ENCODE assay signal across 9 mouse cellular contexts in the genomic region with DNA sequence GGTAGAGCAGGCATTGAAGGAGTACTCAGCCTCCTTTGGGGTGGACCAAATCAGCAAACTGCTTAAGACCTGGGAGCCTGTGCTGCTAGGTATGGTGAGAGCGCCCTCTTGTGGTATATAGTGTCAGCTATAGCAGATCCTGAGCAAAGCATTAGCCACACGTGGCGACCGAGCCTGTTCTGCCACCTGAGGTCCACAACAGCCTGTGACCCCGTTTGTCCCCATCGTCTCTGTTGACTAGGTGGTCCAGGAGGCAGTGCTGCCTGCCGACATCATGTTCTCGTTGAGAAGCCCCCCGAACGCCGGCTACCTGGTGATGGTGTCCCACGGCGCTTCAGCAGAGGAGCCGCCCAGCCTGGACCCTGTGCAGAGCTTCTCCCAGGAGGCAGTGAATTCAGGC. TPM values are rescaled to one million over a fixed set of nuclear protein-coding genes. Genes with fewer than 3 reads are reported as not detected.
DNase-seq lines count a peak whose midpoint lies in the region; ATAC-seq and TF ChIP-seq lines count a peak whose summit lies in the region.
"Had no signal": no experiment of that assay in that cellular context is flagged by ENCODE, and none has a peak within 500 bp of the region (broad histone marks: within the 10 kb centered on the region; RNA-seq: fewer than 3 reads in every experiment).

No protein-coding gene starts in this region.

- intact Hi-C loops in heart, postnatal 36 days (cut with DNase I) = loop anchor here (1.0 to 5.0 kb wide), 5 partner anchors 37 to 162 kb away; partner anchors contain the start of gene Snupn

- no peak overlapping the region for H3K4me3 ChIP-seq in liver, embryonic 16.5 days (ENCODE audit: low read depth, low read length)
- H3K4me3 ChIP-seq in neural tube, embryonic 13.5 days = peak overlapping the region; percentile 20
- no peak overlapping the region for H3K4me3 ChIP-seq in thymus, adult 2 months (ENCODE audit: control insufficient read depth, insufficient read depth, low read length)

- WGBS in liver, embryonic 16.5 days (ENCODE audit: insufficient replicate concordance) = 11% methylated on average over 14 of the region's 14 CpGs
- WGBS in neural tube, embryonic 13.5 days = 5% methylated on average over 14 of the region's 14 CpGs
- 16% methylated on average over 14 of the region's 14 CpGs for WGBS in thymus, adult 2 months

- H3K9me3 ChIP-seq in liver, embryonic 16.5 days (replicated peaks; ENCODE audit: control insufficient read depth, low read length) = no peaks in the 10 kb centered on the region
- H3K9me3 ChIP-seq in neural tube, embryonic 13.5 days = no peaks in the 10 kb centered on the region

- ATAC-seq in erythroid progenitor cell, adult 5-6 weeks (replicated peaks; ENCODE audit: low FRiP score, poor library complexity, severe bottlenecking) = peak; percentile 51
- ATAC-seq in liver, embryonic 16.5 days (ENCODE audit: low read depth) = 0 out of 2 replicates have a peak, but pooled peaks have one; percentile 16
- peak; percentile 51 for ATAC-seq in neural tube, embryonic 13.5 days (ENCODE audit: low read depth)

- no peaks in the 10 kb centered on the region for H3K4me1 ChIP-seq in liver, embryonic 16.5 days (ENCODE audit: control insufficient read depth, low read depth, low read length)
- peaks cover 22% of the 10 kb centered on the region for H3K4me1 ChIP-seq in neural tube, embryonic 13.5 days (replicated peaks)
- H3K4me1 ChIP-seq in thymus, adult 2 months (replicated peaks; ENCODE audit: control insufficient read depth, insufficient read depth, low read length) = peaks cover 2% of the 10 kb centered on the region; the same call in 1 of the 2 replicates

- peak overlapping the region; percentile 24 for H3K4me2 ChIP-seq in liver, embryonic 16.5 days (ENCODE audit: low read depth, low read length)
- peak overlapping the region; percentile 50 for H3K4me2 ChIP-seq in neural tube, embryonic 13.5 days

- TF ChIP-seq CTCF in thymus, adult 2 months (IDR thresholded peaks at IDR 0.05; ENCODE audit: borderline replicate concordance, control insufficient read depth, extremely low read depth, insufficient read depth, low read length, poor library complexity) = peak; percentile 80; the same call in 1 of the 2 replicates

- no peak overlapping the region for H3K27ac ChIP-seq in liver, embryonic 16.5 days (ENCODE audit: low read length)
- no peak overlapping the region for H3K27ac ChIP-seq in neural tube, embryonic 13.5 days (replicated peaks)
- H3K27ac ChIP-seq in thymus, adult 2 months (ENCODE audit: control insufficient read depth, insufficient read depth, low read length) = no peak overlapping the region
- H3K27ac ChIP-seq: macrophage had no signal

- no peak overlapping the region for H3K9ac ChIP-seq in liver, embryonic 16.5 days (ENCODE audit: low read depth, low read length)
- H3K9ac ChIP-seq in neural tube, embryonic 13.5 days = peak overlapping the region; percentile 26

- H3K36me3 ChIP-seq in liver, embryonic 16.5 days (ENCODE audit: control insufficient read depth, insufficient read depth) = no peaks in the 10 kb centered on the region
- H3K36me3 ChIP-seq in neural tube, embryonic 13.5 days = no peaks in the 10 kb centered on the region
- no peaks in the 10 kb centered on the region for H3K36me3 ChIP-seq in thymus, adult 2 months (ENCODE audit: control insufficient read depth, insufficient read depth, low read length)

- peak; percentile 93 for DNase-seq in ES-CJ7 (ENCODE audit: low read depth, low spot score)
- DNase-seq in brain, embryonic 18.5 days (ENCODE audit: low read depth, low spot score) = peak; percentile 73
- peak; percentile 71 to 76 for DNase-seq in heart, postnatal 36 days
- peak; percentile 88 for DNase-seq in layer of hippocampus, adult 11-12 months (ENCODE audit: low spot score)
- DNase-seq in thymus, adult 2 months = peak; percentile 63

- TF ChIP-seq POLR2A in thymus, adult 2 months (IDR thresholded peaks at IDR 0.05; ENCODE audit: control insufficient read depth, extremely low read depth, insufficient read depth, low read length, poor library complexity) = no peak

- no peaks in the 10 kb centered on the region for H3K27me3 ChIP-seq in liver, embryonic 16.5 days (ENCODE audit: control insufficient read depth, insufficient read depth, low read depth, low read length)
- H3K27me3 ChIP-seq in neural tube, embryonic 13.5 days = peaks cover 25% of the 10 kb centered on the region
- no peaks in the 10 kb centered on the region for H3K27me3 ChIP-seq in thymus, adult 2 months (ENCODE audit: control insufficient read depth, insufficient read depth, low read length)

RNA-seq across cellular contexts. Expression of gene Cspg4, which starts 25.0 kb away (rescaled TPM):
- total RNA-seq in erythroid progenitor cell, adult 5-6 weeks (2015; ENCODE audit: low replicate concordance) = not detected in 2 replicates
- not detected in 2 replicates for total RNA-seq in erythroid progenitor cell, adult 5-6 weeks (2017; ENCODE audit: low replicate concordance)
- 10 to 100 TPM; 14.7 to 16.7 TPM for total RNA-seq in heart, postnatal 36 days (2021)
- polyA plus RNA-seq in liver, embryonic 16.5 days (2015; fragmentation: Nextera tagmentation; extraction: Ambion mirVana) = 0.57 and 0.87 TPM in 2 replicates
- 6.0 and 6.5 TPM in 2 replicates for polyA plus RNA-seq in neural tube, embryonic 13.5 days (2015; fragmentation: Nextera tagmentation; extraction: Ambion mirVana)
- 3.5 and 3.6 TPM in 2 replicates for polyA plus RNA-seq in thymus, adult 2 months (2012; rRNA removed)
- polyA plus RNA-seq: macrophage had no signal

RNA-seq across cellular contexts. Expression of gene Odf3l1, which starts 25.3 kb away (rescaled TPM):
- total RNA-seq in erythroid progenitor cell, adult 5-6 weeks (2015; ENCODE audit: low replicate concordance) = not detected in 2 replicates
- total RNA-seq in erythroid progenitor cell, adult 5-6 weeks (2017; ENCODE audit: low replicate concordance) = not detected in 2 replicates
- total RNA-seq in heart, postnatal 36 days (2021) = not detected
- polyA plus RNA-seq in liver, embryonic 16.5 days (2015; fragmentation: Nextera tagmentation; extraction: Ambion mirVana) = not detected in 2 replicates
- polyA plus RNA-seq in neural tube, embryonic 13.5 days (2015; fragmentation: Nextera tagmentation; extraction: Ambion mirVana) = 0.28 TPM in 1 of 2 replicates, not detected in the other
- polyA plus RNA-seq in thymus, adult 2 months (2012; rRNA removed) = 2.2 TPM in 2 replicates
- polyA plus RNA-seq: macrophage had no signal

RNA-seq across cellular contexts. Expression of gene Snx33, which starts 38.4 kb away (rescaled TPM):
- 0.36 and 2.9 TPM in 2 replicates for total RNA-seq in erythroid progenitor cell, adult 5-6 weeks (2015; ENCODE audit: low replicate concordance)
- 0.61 and 0.90 TPM in 2 replicates for total RNA-seq in erythroid progenitor cell, adult 5-6 weeks (2017; ENCODE audit: low replicate concordance)
- 10 to 100 TPM; 10.0 to 11.1 TPM for total RNA-seq in heart, postnatal 36 days (2021)
- polyA plus RNA-seq in liver, embryonic 16.5 days (2015; fragmentation: Nextera tagmentation; extraction: Ambion mirVana) = 1.8 and 1.9 TPM in 2 replicates
- 2.9 TPM in 2 replicates for polyA plus RNA-seq in neural tube, embryonic 13.5 days (2015; fragmentation: Nextera tagmentation; extraction: Ambion mirVana)
- polyA plus RNA-seq in thymus, adult 2 months (2012; rRNA removed) = 15.0 and 15.6 TPM in 2 replicates

RNA-seq across cellular contexts. Expression of gene Imp3, which starts 47.5 kb away (rescaled TPM):
- 38.2 and 46.5 TPM in 2 replicates for total RNA-seq in erythroid progenitor cell, adult 5-6 weeks (2015; ENCODE audit: low replicate concordance)
- total RNA-seq in erythroid progenitor cell, adult 5-6 weeks (2017; ENCODE audit: low replicate concordance) = 22.8 and 23.5 TPM in 2 replicates
- 10 to 100 TPM; 55.1 to 60.7 TPM for total RNA-seq in heart, postnatal 36 days (2021)
- 38.1 and 42.0 TPM in 2 replicates for polyA plus RNA-seq in liver, embryonic 16.5 days (2015; fragmentation: Nextera tagmentation; extraction: Ambion mirVana)
- polyA plus RNA-seq in neural tube, embryonic 13.5 days (2015; fragmentation: Nextera tagmentation; extraction: Ambion mirVana) = 80.2 and 85.5 TPM in 2 replicates
- polyA plus RNA-seq in thymus, adult 2 months (2012; rRNA removed) = 315 and 327 TPM in 2 replicates
